Mouse (Mus musculus) embryonic fibroblast, embryonic 13.5 days (primary cell): ENCODE measurements around the gene Ly6g5c.

Experiments used
- CTCF ChIP-seq: IDR thresholded peaks from 2 replicates; pipeline ENCODE4 v1.5.1; 2011; ENCODE audit warnings: mild to moderate bottlenecking, control low read depth, low read length, moderate library complexity, borderline replicate concordance; ENCODE audit not compliant: insufficient read depth
- POLR2A ChIP-seq: IDR thresholded peaks from 2 replicates; pipeline ENCODE4 v1.6.1; 2011; ENCODE audit warnings: low read depth, mild to moderate bottlenecking, control low read depth, low read length, moderate library complexity

- TF ChIP-seq POLR2A (no peak), CTCF (no peak)
Observed at GRCm38 (mm10) chr17:35060071-35060470, 48.0 kb upstream of the Ly6g5c start.
